Mouse (Mus musculus): ENCODE data around the gene Mypn.

DNA sequence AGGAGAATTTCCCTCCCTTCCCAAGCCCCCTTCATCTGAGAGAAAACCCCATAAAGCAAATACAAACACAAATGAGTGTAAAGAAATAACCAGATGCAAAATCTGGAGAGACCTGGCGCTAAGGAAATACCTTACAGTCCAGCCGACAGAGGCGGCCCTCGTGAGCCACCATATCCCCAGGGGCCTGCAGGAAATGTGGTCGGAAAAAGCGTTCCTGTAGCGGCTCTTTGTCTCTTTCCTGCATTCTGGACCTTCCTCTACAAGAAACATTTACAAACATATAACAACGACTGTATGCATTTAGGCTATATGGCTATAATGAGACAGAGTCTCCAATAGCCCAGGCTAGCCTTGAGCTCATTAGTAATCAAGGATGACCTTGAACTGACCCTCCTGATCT is 80.6 kb downstream of the Mypn start:
- TF ChIP-seq CTCF (IDR thresholded peaks at IDR 0.05; ENCODE audit: low read depth), result no peak
- TF ChIP-seq EP300 (IDR thresholded peaks at IDR 0.05; ENCODE audit: low read depth), result no peak

All from liver, embryonic 14.5 days (tissue).